Mouse (Mus musculus) small intestine, adult 2 months (tissue): ENCODE measurements around the gene Kcnmb1. TPM values are rescaled to one million over a fixed set of nuclear protein-coding genes. Genes with fewer than 3 reads are reported as not detected.

Source experiments
- H3K27ac ChIP-seq: fragments of 200-500 bp; 2 replicates; pipeline ENCODE4 v1.5.1; 2012; ENCODE audit warnings: low read depth, low read length, control low read depth, inconsistent platforms; ENCODE audit not compliant: insufficient read depth
- H3K27me3 ChIP-seq: fragments of 200-500 bp; 2 replicates; pipeline ENCODE4 v1.6.1; 2012; ENCODE audit warnings: mild to moderate bottlenecking, moderate library complexity, low read length, inconsistent platforms; ENCODE audit not compliant: control insufficient read depth, insufficient read depth
- H3K36me3 ChIP-seq: fragments of 200-500 bp; 2 replicates; pipeline ENCODE4 v1.6.1; 2012; ENCODE audit warnings: mild to moderate bottlenecking, low read length, control low read depth, inconsistent platforms; ENCODE audit not compliant: control insufficient read depth, insufficient read depth
- H3K4me1 ChIP-seq: fragments of 200-500 bp; 2 replicates; pipeline ENCODE4 v1.6.1; 2012; ENCODE audit warnings: low read length, inconsistent platforms, mixed read lengths; ENCODE audit not compliant: control insufficient read depth, insufficient read depth, insufficient read length
- H3K4me3 ChIP-seq: fragments of 200-500 bp; 2 replicates; pipeline ENCODE4 v1.5.1; 2012; ENCODE audit warnings: low read depth, mild to moderate bottlenecking, control low read depth, inconsistent platforms, low read length, moderate library complexity
- CTCF ChIP-seq: fragments of 200-500 bp; IDR thresholded peaks from 2 replicates; pipeline ENCODE4 v1.5.1; 2012; ENCODE audit warnings: low read depth, mild to moderate bottlenecking, control low read depth, inconsistent platforms, low read length, moderate library complexity, mixed read lengths; ENCODE audit not compliant: insufficient replicate concordance, insufficient read length; ENCODE audit errors: extremely low read depth
- POLR2A ChIP-seq: fragments of 200-500 bp; IDR thresholded peaks from 2 replicates; pipeline ENCODE4 v1.6.1; 2012; ENCODE audit warnings: low read depth, mild to moderate bottlenecking, control low read depth, inconsistent platforms, low read length, moderate library complexity
- WGBS: fragments of 180-500 bp; shearing (Covaris S2); methylation state at CpG from one replicate; pipeline ENCODE4 v1.1.7; 2018; 5-methylcytosine and 5-hydroxymethylcytosine counted together
- polyA plus RNA-seq: library from polyadenylated mRNA; depleted of rRNA; stranded (reverse); fragments of >200 nt; gene quantifications from 2 replicates; pipeline ENCODE4 v1.2.3, GENCODE M21; 2012; rRNA removed

Kcnmb1 gene
- 2.0 and 2.1 TPM in 2 replicates for polyA plus RNA-seq

- Histone ChIP-seq H3K4me1 (no peaks in the 10 kb centered on the region), H3K27ac (peak within 1 kb of the TSS; percentile 62), H3K27me3 (no peaks in the 10 kb centered on the region), H3K36me3 (no peaks in the 10 kb centered on the region), H3K4me3 (peak within 1 kb of the TSS; percentile 37)
- WGBS: 31% methylated on average over 6 of the region's 6 CpGs
- TF ChIP-seq CTCF: no peak
- TF ChIP-seq POLR2A: no peak
Observed at GRCm38 (mm10) chr11:33962688-33963407, at the start of gene Kcnmb1. TSS of gene Kcnmb1 (plus strand) at chr11:33963013.

GRCm38 (mm10) chr11:33913061-33913460 lies 49.8 kb upstream of the Kcnmb1 start:
- H3K4me1 ChIP-seq: no peaks in the 10 kb centered on the region
- H3K27me3 ChIP-seq: no peaks in the 10 kb centered on the region
- 80% methylated on average over 7 of the region's 7 CpGs for WGBS
- no peak for TF ChIP-seq CTCF
- TF ChIP-seq POLR2A: no peak
- H3K27ac ChIP-seq: no peak overlapping the region
- H3K36me3 ChIP-seq: no peaks in the 10 kb centered on the region
- H3K4me3 ChIP-seq: no peak overlapping the region

- H3K27ac ChIP-seq: no peak overlapping the region
- no peaks in the 10 kb centered on the region for H3K36me3 ChIP-seq
- no peaks in the 10 kb centered on the region for H3K27me3 ChIP-seq
- H3K4me1 ChIP-seq: no peaks in the 10 kb centered on the region
- WGBS: 76% methylated on average over 12 of the region's 12 CpGs
- no peak for TF ChIP-seq CTCF
- TF ChIP-seq POLR2A: no peak
- no peak overlapping the region for H3K4me3 ChIP-seq
Observed at GRCm38 (mm10) chr11:33914216-33914615, 48.6 kb upstream of the Kcnmb1 start.

- H3K4me3 ChIP-seq: no peak overlapping the region
- H3K4me1 ChIP-seq: no peaks in the 10 kb centered on the region
- H3K36me3 ChIP-seq: no peaks in the 10 kb centered on the region
- H3K27ac ChIP-seq: no peak overlapping the region
- no peaks in the 10 kb centered on the region for H3K27me3 ChIP-seq
- 29% methylated on average over 6 of the region's 6 CpGs for WGBS
- TF ChIP-seq CTCF: peak; percentile 98
- no peak for TF ChIP-seq POLR2A
Observed at GRCm38 (mm10) chr11:33917574-33917973, 45.2 kb upstream of the Kcnmb1 start.

- 36% methylated on average over 2 of the region's 2 CpGs for WGBS
- TF ChIP-seq POLR2A (no peak), CTCF (no peak)
- Histone ChIP-seq H3K36me3 (no peaks in the 10 kb centered on the region), H3K4me3 (no peak overlapping the region), H3K4me1 (no peaks in the 10 kb centered on the region), H3K27me3 (no peaks in the 10 kb centered on the region), H3K27ac (no peak overlapping the region)
Observed at GRCm38 (mm10) chr11:33918424-33918823, 44.4 kb upstream of the Kcnmb1 start.

- no peak overlapping the region for H3K27ac ChIP-seq
- no peaks in the 10 kb centered on the region for H3K27me3 ChIP-seq
- TF ChIP-seq CTCF (no peak), POLR2A (no peak)
- no peak overlapping the region for H3K4me3 ChIP-seq
- H3K4me1 ChIP-seq: no peaks in the 10 kb centered on the region
- WGBS: 71% methylated on average over 7 of the region's 7 CpGs
- H3K36me3 ChIP-seq: no peaks in the 10 kb centered on the region
Observed at GRCm38 (mm10) chr11:33919826-33920225, 43.0 kb upstream of the Kcnmb1 start.

GRCm38 (mm10) chr11:33921451-33921850 lies 41.4 kb upstream of the Kcnmb1 start:
- no peaks in the 10 kb centered on the region for H3K27me3 ChIP-seq
- no peak overlapping the region for H3K4me3 ChIP-seq
- 77% methylated on average over 13 of the region's 13 CpGs for WGBS
- H3K27ac ChIP-seq: no peak overlapping the region
- H3K4me1 ChIP-seq: no peaks in the 10 kb centered on the region
- no peaks in the 10 kb centered on the region for H3K36me3 ChIP-seq
- TF ChIP-seq POLR2A: no peak
- TF ChIP-seq CTCF: no peak

- H3K4me1 ChIP-seq: no peaks in the 10 kb centered on the region
- H3K4me3 ChIP-seq: no peak overlapping the region
- TF ChIP-seq POLR2A: no peak
- TF ChIP-seq CTCF: no peak
- H3K27ac ChIP-seq: no peak overlapping the region
- H3K36me3 ChIP-seq: no peaks in the 10 kb centered on the region
- WGBS: 63% methylated on average over 3 of the region's 3 CpGs
- no peaks in the 10 kb centered on the region for H3K27me3 ChIP-seq
Observed at GRCm38 (mm10) chr11:33923031-33923430, 39.8 kb upstream of the Kcnmb1 start.
